Mouse (Mus musculus) splenic B cell, adult 2 months (primary cell): ENCODE measurements around the gene Ubash3a.

ENCODE experiments used
- DNase-seq: peaks from one replicate; pipeline ENCODE4 v3.0.0-alpha.2; 2011; ENCODE audit warnings: low read depth, low spot score
- H3K27me3 ChIP-seq: 2 replicates; pipeline ENCODE4 v1.6.1; 2012; ENCODE audit warnings: mild to moderate bottlenecking, low read length, moderate library complexity, mixed read lengths; ENCODE audit not compliant: control insufficient read depth, poor library complexity, insufficient read depth, severe bottlenecking
- H3K36me3 ChIP-seq: 2 replicates; pipeline ENCODE4 v1.6.1; 2012; ENCODE audit warnings: mild to moderate bottlenecking, low read length, moderate library complexity, mixed read lengths; ENCODE audit not compliant: control insufficient read depth, poor library complexity, insufficient read depth, severe bottlenecking

The Ubash3a gene

GRCm38 (mm10) chr17:31207771-31208334, at the start of gene Ubash3a:
TSS of gene Ubash3a (plus strand) at chr17:31207873.
- H3K27me3 ChIP-seq = no peaks in the 10 kb centered on the region
- DNase-seq = no peak

GRCm38 (mm10) chr17:31157921-31158320, 49.8 kb upstream of the Ubash3a start:
- no peak for DNase-seq
- Histone ChIP-seq H3K27me3 (no peaks in the 10 kb centered on the region), H3K36me3 (no peaks in the 10 kb centered on the region)

More at GRCm38 (mm10) chr17:31207771-31208334, at the start of gene Ubash3a:
- no peaks in the 10 kb centered on the region for H3K36me3 ChIP-seq

- H3K27me3 ChIP-seq = no peaks in the 10 kb centered on the region
- DNase-seq = no peak
- H3K36me3 ChIP-seq = no peaks in the 10 kb centered on the region
These were observed 47.4 kb upstream of the Ubash3a start for GRCm38 (mm10) chr17:31160291-31160690.

GRCm38 (mm10) chr17:31162607-31163006, 45.1 kb upstream of the Ubash3a start:
- Histone ChIP-seq H3K36me3 (no peaks in the 10 kb centered on the region), H3K27me3 (no peaks in the 10 kb centered on the region)
- no peak for DNase-seq

- DNase-seq = no peak
- H3K36me3 ChIP-seq = no peaks in the 10 kb centered on the region
- no peaks in the 10 kb centered on the region for H3K27me3 ChIP-seq
These were observed 43.9 kb upstream of the Ubash3a start for GRCm38 (mm10) chr17:31163821-31164220.

- no peaks in the 10 kb centered on the region for H3K36me3 ChIP-seq
- H3K27me3 ChIP-seq = no peaks in the 10 kb centered on the region
- DNase-seq = no peak
These were observed 42.5 kb upstream of the Ubash3a start, which contains the start of gene Tff1 for GRCm38 (mm10) chr17:31165127-31165526. TSS of gene Tff1 (minus strand) at chr17:31165277.

GRCm38 (mm10) chr17:31169796-31170195, 37.9 kb upstream of the Ubash3a start:
- Histone ChIP-seq H3K27me3 (no peaks in the 10 kb centered on the region), H3K36me3 (no peaks in the 10 kb centered on the region)
- DNase-seq = no peak

GRCm38 (mm10) chr17:31176321-31176720, 31.4 kb upstream of the Ubash3a start:
- H3K36me3 ChIP-seq = no peaks in the 10 kb centered on the region
- H3K27me3 ChIP-seq = no peaks in the 10 kb centered on the region
- no peak for DNase-seq

GRCm38 (mm10) chr17:31181490-31181889, 26.2 kb upstream of the Ubash3a start:
- Histone ChIP-seq H3K27me3 (no peaks in the 10 kb centered on the region), H3K36me3 (no peaks in the 10 kb centered on the region)
- no peak for DNase-seq

- Histone ChIP-seq H3K36me3 (no peaks in the 10 kb centered on the region), H3K27me3 (no peaks in the 10 kb centered on the region)
- peak; percentile 35 for DNase-seq
These were observed 24.3 kb upstream of the Ubash3a start for GRCm38 (mm10) chr17:31183180-31183974.

- H3K36me3 ChIP-seq = no peaks in the 10 kb centered on the region
- DNase-seq = peak; percentile 31
- H3K27me3 ChIP-seq = no peaks in the 10 kb centered on the region
These were observed 23.2 kb upstream of the Ubash3a start for GRCm38 (mm10) chr17:31184269-31184990.

GRCm38 (mm10) chr17:31187370-31187769, 20.3 kb upstream of the Ubash3a start:
- Histone ChIP-seq H3K27me3 (no peaks in the 10 kb centered on the region), H3K36me3 (no peaks in the 10 kb centered on the region)
- peak; percentile 79 for DNase-seq

GRCm38 (mm10) chr17:31191825-31192224, 15.8 kb upstream of the Ubash3a start:
- no peak for DNase-seq
- H3K27me3 ChIP-seq = no peaks in the 10 kb centered on the region
- no peaks in the 10 kb centered on the region for H3K36me3 ChIP-seq

GRCm38 (mm10) chr17:31192663-31193062, 15.0 kb upstream of the Ubash3a start:
- H3K27me3 ChIP-seq = no peaks in the 10 kb centered on the region
- no peaks in the 10 kb centered on the region for H3K36me3 ChIP-seq
- DNase-seq = peak; percentile 73

- Histone ChIP-seq H3K27me3 (no peaks in the 10 kb centered on the region), H3K36me3 (no peaks in the 10 kb centered on the region)
- no peak for DNase-seq
These were observed 14.3 kb upstream of the Ubash3a start for GRCm38 (mm10) chr17:31193360-31193759.
